Mouse (Mus musculus): Measurements from ENCODE around the gene Dcaf8. TPM values are rescaled to one million over a fixed set of nuclear protein-coding genes. Genes with fewer than 3 reads are reported as not detected.
A peak's percentile ranks its signal among the peaks of the same experiment; 100 is the strongest.

Dcaf8 gene
- polyA plus RNA-seq, 1 experiment from 2014 or later: 133 TPM

GRCm38 (mm10) chr1:172206141-172206917, 58.4 kb downstream of the Dcaf8 start, which contains the start of gene Pea15a:
Pea15a (minus strand) TSS chr1:172206804.
- peak within 1 kb of the TSS; percentile 95 for H3K4me2 ChIP-seq (replicated peaks)
- peak within 1 kb of the TSS; percentile 73 for H3K4me3 ChIP-seq
- no peaks in the 10 kb centered on the region for H3K36me3 ChIP-seq
- under 1% methylated on average over 39 of the region's 40 CpGs for WGBS
- H3K9ac ChIP-seq (replicated peaks): peak within 1 kb of the TSS; percentile 92
- H3K27ac ChIP-seq (replicated peaks): peak within 1 kb of the TSS; percentile 95
- H3K4me1 ChIP-seq: peaks cover 59% of the 10 kb centered on the region
- no peaks in the 10 kb centered on the region for H3K9me3 ChIP-seq
- H3K27me3 ChIP-seq: no peaks in the 10 kb centered on the region
- ATAC-seq (ENCODE audit: low FRiP score, low read depth): peak; percentile 61

GRCm38 (mm10) chr1:172207111-172207584, 59.3 kb downstream of the Dcaf8 start:
- Histone ChIP-seq H3K4me2 (replicated peaks) (peak overlapping the region; percentile 95), H3K9ac (replicated peaks) (no peak overlapping the region), H3K27ac (replicated peaks) (peak overlapping the region; percentile 95), H3K27me3 (no peaks in the 10 kb centered on the region), H3K9me3 (no peaks in the 10 kb centered on the region), H3K36me3 (no peaks in the 10 kb centered on the region), H3K4me1 (peaks cover 51% of the 10 kb centered on the region), H3K4me3 (peak overlapping the region; percentile 73; the same call in 1 of the 2 replicates)
- no peak for ATAC-seq (ENCODE audit: low FRiP score, low read depth)
- WGBS: 11% methylated on average over 7 of the region's 7 CpGs

- Histone ChIP-seq H3K27me3 (peaks cover 10% of the 10 kb centered on the region; the same call in 1 of the 2 replicates), H3K4me2 (replicated peaks) (no peak overlapping the region), H3K4me3 (no peak overlapping the region), H3K9me3 (no peaks in the 10 kb centered on the region), H3K9ac (replicated peaks) (no peak overlapping the region), H3K36me3 (no peaks in the 10 kb centered on the region), H3K27ac (replicated peaks) (no peak overlapping the region), H3K4me1 (peaks cover 27% of the 10 kb centered on the region)
- ATAC-seq (ENCODE audit: low FRiP score, low read depth): no peak
- 56% methylated on average over 5 of the region's 5 CpGs for WGBS
These were observed 64.9 kb downstream of the Dcaf8 start for GRCm38 (mm10) chr1:172212776-172213175.

- H3K4me2 ChIP-seq (replicated peaks): no peak overlapping the region
- peak; percentile 16; the same call in 1 of the 2 replicates for ATAC-seq (ENCODE audit: low FRiP score, low read depth)
- peak overlapping the region; percentile 47 for H3K27ac ChIP-seq (replicated peaks)
- peaks cover 33% of the 10 kb centered on the region for H3K4me1 ChIP-seq
- no peaks in the 10 kb centered on the region for H3K9me3 ChIP-seq
- peaks cover 10% of the 10 kb centered on the region; the same call in 1 of the 2 replicates for H3K27me3 ChIP-seq
- H3K9ac ChIP-seq (replicated peaks): no peak overlapping the region
- WGBS: 47% methylated on average over 4 of the region's 4 CpGs
- no peaks in the 10 kb centered on the region for H3K36me3 ChIP-seq
- H3K4me3 ChIP-seq: no peak overlapping the region
These were observed 65.9 kb downstream of the Dcaf8 start for GRCm38 (mm10) chr1:172213771-172214170.

GRCm38 (mm10) chr1:172214748-172215147, 66.9 kb downstream of the Dcaf8 start:
- H3K4me1 ChIP-seq: peaks cover 41% of the 10 kb centered on the region
- H3K27ac ChIP-seq (replicated peaks): no peak overlapping the region
- H3K9ac ChIP-seq (replicated peaks): no peak overlapping the region

GRCm38 (mm10) chr1:172217148-172217547, 69.3 kb downstream of the Dcaf8 start:
- 2% methylated on average over 5 of the region's 5 CpGs for WGBS
- H3K4me3 ChIP-seq: no peak overlapping the region
- peak; percentile 59 for ATAC-seq (ENCODE audit: low FRiP score, low read depth)

More at GRCm38 (mm10) chr1:172214748-172215147, 66.9 kb downstream of the Dcaf8 start:
- Histone ChIP-seq H3K4me2 (replicated peaks) (no peak overlapping the region), H3K9me3 (no peaks in the 10 kb centered on the region), H3K36me3 (no peaks in the 10 kb centered on the region), H3K4me3 (no peak overlapping the region), H3K27me3 (peaks cover 10% of the 10 kb centered on the region; the same call in 1 of the 2 replicates)
- 78% methylated on average over 3 of the region's 3 CpGs for WGBS
- ATAC-seq (ENCODE audit: low FRiP score, low read depth): no peak

GRCm38 (mm10) chr1:172218164-172218910, 70.5 kb downstream of the Dcaf8 start:
- no peak overlapping the region for H3K27ac ChIP-seq (replicated peaks)
- no peak overlapping the region for H3K9ac ChIP-seq (replicated peaks)
- peaks cover 61% of the 10 kb centered on the region for H3K4me1 ChIP-seq
- 50% methylated on average over 15 of the region's 15 CpGs for WGBS
- no peaks in the 10 kb centered on the region for H3K9me3 ChIP-seq
- H3K4me3 ChIP-seq: no peak overlapping the region
- no peak overlapping the region for H3K4me2 ChIP-seq (replicated peaks)
- no peak for ATAC-seq (ENCODE audit: low FRiP score, low read depth)
- no peaks in the 10 kb centered on the region for H3K36me3 ChIP-seq
- H3K27me3 ChIP-seq: 0 out of 2 replicates have a peak, but pooled peaks cover 5% of the 10 kb centered on the region

More at GRCm38 (mm10) chr1:172217148-172217547, 69.3 kb downstream of the Dcaf8 start:
- Histone ChIP-seq H3K36me3 (no peaks in the 10 kb centered on the region), H3K27ac (replicated peaks) (peak overlapping the region; percentile 52; the same call in 1 of the 2 replicates), H3K27me3 (peaks cover 10% of the 10 kb centered on the region; the same call in 1 of the 2 replicates), H3K9me3 (no peaks in the 10 kb centered on the region), H3K4me2 (replicated peaks) (peak overlapping the region; percentile 35; the same call in 1 of the 2 replicates), H3K9ac (replicated peaks) (no peak overlapping the region), H3K4me1 (peaks cover 65% of the 10 kb centered on the region)

GRCm38 (mm10) chr1:172219451-172220406, 71.8 kb downstream of the Dcaf8 start, which contains the start of gene Casq1:
Casq1 (minus strand) TSS chr1:172219868.
- H3K4me2 ChIP-seq (replicated peaks): no peak within 1 kb of the TSS
- no peak for ATAC-seq (ENCODE audit: low FRiP score, low read depth)
- H3K4me3 ChIP-seq: no peak within 1 kb of the TSS
- no peaks in the 10 kb centered on the region for H3K36me3 ChIP-seq
- 78% methylated on average over 17 of the region's 19 CpGs for WGBS
- H3K4me1 ChIP-seq: peaks cover 52% of the 10 kb centered on the region
- H3K27me3 ChIP-seq: 0 out of 2 replicates have a peak, but pooled peaks cover 5% of the 10 kb centered on the region
- H3K9me3 ChIP-seq: no peaks in the 10 kb centered on the region
- H3K9ac ChIP-seq (replicated peaks): 0 out of 2 replicates have a peak within 1 kb of the TSS, but pooled peaks have one; percentile 1
- H3K27ac ChIP-seq (replicated peaks): peak within 1 kb of the TSS; percentile 1; the same call in 1 of the 2 replicates

- Histone ChIP-seq H3K27me3 (0 out of 2 replicates have a peak, but pooled peaks cover 2% of the 10 kb centered on the region), H3K4me1 (peaks cover 52% of the 10 kb centered on the region), H3K36me3 (no peaks in the 10 kb centered on the region), H3K27ac (replicated peaks) (peak overlapping the region; percentile 1; the same call in 1 of the 2 replicates), H3K4me2 (replicated peaks) (no peak overlapping the region), H3K9me3 (no peaks in the 10 kb centered on the region), H3K4me3 (no peak overlapping the region), H3K9ac (replicated peaks) (0 out of 2 replicates have a peak overlapping the region, but pooled peaks have one; percentile 1)
- ATAC-seq (ENCODE audit: low FRiP score, low read depth): peak; percentile 10; the same call in 1 of the 2 replicates
- 49% methylated on average over 10 of the region's 10 CpGs for WGBS
These were observed 72.5 kb downstream of the Dcaf8 start for GRCm38 (mm10) chr1:172220414-172220813.

- Histone ChIP-seq H3K4me3 (no peak overlapping the region), H3K9me3 (no peaks in the 10 kb centered on the region), H3K9ac (replicated peaks) (peak overlapping the region; percentile 7; the same call in 1 of the 2 replicates), H3K36me3 (no peaks in the 10 kb centered on the region), H3K4me1 (peaks cover 51% of the 10 kb centered on the region), H3K27me3 (no peaks in the 10 kb centered on the region), H3K4me2 (replicated peaks) (no peak overlapping the region), H3K27ac (replicated peaks) (no peak overlapping the region)
- no peak for ATAC-seq (ENCODE audit: low FRiP score, low read depth)
- 45% methylated on average over 11 of the region's 11 CpGs for WGBS
These were observed 73.6 kb downstream of the Dcaf8 start for GRCm38 (mm10) chr1:172221297-172222063.

Measured in midbrain, embryonic 12.5 days (tissue).